Mouse (Mus musculus): Measurements from ENCODE around the gene Abcb10.
"Not testable (repeated sequence)": the region's sequence is repeated elsewhere in the genome, so short reads cannot be mapped to it uniquely, and the experiment has no call there.

The Abcb10 gene

DNA sequence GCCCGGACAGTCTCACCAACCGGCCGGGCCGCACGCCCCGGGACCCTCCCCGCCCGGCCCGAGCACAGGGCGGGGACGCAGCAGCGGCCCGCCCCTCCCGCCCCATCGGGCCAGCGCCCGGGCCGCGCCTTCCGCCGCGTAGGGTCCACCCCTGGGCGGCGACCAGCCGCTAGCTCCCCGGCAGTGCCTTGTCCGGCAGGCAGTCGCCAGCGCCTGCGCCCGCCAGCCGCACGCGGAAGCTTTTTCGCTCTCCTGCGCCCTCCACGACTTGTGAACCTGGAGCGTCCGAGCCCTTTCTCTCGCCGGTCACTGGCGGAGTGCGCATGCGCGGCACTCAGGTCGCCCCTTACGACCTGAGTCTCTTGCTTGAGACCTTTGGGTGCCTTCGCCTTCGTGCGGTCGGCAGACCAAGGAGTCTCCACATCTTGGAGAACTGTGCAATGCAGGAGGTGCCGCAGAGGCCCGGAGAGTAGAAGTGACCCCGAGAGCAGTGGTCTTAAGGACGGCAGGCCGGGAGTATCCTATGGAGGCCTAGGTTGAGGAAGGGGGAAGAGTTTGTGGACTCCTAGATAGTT is at the start of gene Abcb10:
TSS of gene Abcb10 (minus strand) at position 297 of the 575 bp plus-strand sequence.
- peak; percentile 88 for DNase-seq (ENCODE audit: extremely low spot score, low spot score)

DNA sequence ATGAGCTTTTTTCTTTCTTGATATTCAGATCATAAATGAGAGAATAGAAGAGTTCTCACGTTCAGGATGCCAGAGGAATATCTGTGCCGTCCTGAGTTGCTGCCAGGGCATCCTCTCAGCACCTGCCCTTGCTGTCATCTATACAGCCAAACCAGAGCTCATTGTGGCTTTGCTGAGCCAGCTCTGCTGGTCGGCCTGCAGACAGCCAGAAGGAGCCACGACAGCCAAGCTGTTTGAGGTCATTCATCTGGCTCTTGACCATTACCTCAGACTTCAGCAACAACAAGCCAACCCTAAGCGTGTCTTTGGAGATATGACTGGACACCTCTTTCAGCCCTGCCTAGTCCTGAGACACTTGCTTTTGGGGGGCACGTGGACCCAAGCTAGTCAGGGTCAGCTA is 44.9 kb upstream of the Abcb10 start:
- DNase-seq (ENCODE audit: extremely low spot score, low spot score), result no peak

DNA sequence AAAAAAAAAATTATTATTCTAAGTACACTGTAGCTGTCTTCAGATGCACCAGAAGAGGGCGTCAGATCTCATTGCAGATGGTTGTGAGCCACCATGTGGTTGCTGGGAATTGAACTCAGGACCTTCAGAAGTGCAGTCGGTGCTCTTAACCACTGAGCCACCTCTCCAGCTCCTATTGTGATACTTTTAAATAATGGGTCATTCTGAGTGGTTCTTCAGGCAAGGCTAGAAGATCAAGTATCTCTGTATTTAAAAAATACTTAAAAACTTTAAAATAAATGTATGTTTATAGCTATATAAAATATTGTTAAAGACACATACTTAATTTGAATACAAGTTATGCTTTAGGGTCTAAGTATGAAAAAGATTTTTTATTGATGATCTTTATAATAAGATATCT is 43.3 kb upstream of the Abcb10 start:
- not testable (repeated sequence) for DNase-seq (ENCODE audit: extremely low spot score, low spot score)

DNA sequence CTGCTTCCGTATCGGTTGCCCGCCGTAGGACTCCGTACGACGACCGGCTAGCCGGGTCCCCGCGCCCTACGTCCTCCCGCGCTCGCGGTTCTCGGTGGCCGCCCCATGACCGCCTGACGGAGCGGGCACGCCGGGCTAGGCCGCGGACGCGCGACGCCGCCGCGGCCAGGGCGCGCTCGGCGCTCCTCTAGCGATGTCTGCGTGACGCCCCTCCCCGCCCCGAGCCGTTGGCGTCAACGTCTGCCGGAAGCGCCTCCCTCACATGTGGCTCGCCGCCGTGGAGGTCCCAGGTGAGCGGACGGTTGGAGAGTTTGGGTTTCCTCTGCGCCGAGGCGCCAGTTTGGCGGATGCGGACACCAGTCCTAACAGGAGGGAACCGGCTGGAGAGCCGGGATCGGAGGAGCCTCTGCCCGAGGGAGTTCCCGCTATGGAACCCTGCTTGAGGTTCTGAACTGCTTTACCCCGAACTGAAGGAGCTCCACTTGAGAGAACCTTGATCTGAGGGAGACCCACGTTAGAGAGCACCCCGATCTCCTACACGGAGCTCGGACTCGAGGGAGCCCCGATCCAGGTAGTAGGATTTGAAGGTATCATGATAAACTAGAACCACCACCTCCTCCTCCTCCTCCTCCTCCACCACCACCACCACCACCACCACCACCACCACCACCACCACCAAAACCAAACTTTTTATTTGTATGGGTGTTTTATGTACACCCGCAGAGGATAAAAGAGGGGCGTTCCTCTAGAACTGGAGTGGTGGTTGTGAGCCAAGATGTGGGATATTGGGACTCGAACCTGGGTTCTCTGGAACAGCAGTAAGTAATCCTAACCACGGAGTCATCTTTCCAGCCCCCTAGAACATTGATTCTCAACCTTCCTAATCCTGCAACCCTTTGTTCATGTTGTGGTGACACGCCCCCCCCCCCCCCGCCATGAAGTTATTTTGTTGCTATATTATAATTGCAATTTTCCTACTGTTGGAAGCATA is 38.6 kb upstream of the Abcb10 start, which contains the start of the genes Taf5l and Urb2:
TSS of gene Taf5l (minus strand) at position 161 of the 991 bp plus-strand sequence.
TSS of gene Urb2 (plus strand) at position 272 of the 991 bp plus-strand sequence.
- DNase-seq (ENCODE audit: extremely low spot score, low spot score), result peak; percentile 95

DNA sequence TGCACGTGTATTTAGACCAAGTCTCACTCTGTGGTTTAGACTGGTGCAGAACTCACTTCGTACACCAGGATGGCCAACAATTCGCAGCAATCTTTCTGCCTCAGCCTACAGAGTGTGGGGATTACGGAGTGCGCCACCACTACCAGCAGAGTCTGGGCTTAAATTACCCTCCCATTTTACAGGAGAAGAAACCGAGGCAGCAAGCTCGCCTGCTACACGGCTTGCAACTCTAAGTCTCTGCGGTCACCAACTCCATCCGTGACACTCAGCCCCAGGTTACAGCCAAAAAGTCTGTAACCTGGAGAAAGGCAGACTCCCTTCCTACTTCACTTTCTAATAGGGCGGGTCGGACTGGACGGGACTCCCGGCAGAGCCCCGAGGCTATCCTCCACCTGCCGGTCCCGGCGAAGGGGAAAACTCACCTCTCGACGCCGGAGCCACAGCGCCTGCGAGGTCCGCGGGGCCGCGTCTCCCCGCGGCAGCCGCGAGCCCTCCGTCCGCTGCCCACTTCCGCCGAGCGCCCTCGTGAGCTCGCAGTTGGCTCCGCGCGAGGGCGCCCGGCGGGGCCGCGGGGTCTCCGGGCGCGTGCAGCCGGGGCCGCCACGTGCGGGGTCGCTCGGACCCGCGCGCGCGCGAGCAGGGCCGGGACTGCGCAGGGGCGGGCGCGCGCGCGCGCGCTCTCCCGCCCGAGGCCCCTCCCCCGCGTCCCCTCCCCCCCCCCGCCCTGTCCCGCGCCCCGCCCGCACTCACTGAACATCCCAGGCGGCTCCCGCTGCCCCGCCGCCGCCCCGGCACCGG is 37.7 kb upstream of the Abcb10 start:
- DNase-seq (ENCODE audit: extremely low spot score, low spot score), result peak; percentile 76

DNA sequence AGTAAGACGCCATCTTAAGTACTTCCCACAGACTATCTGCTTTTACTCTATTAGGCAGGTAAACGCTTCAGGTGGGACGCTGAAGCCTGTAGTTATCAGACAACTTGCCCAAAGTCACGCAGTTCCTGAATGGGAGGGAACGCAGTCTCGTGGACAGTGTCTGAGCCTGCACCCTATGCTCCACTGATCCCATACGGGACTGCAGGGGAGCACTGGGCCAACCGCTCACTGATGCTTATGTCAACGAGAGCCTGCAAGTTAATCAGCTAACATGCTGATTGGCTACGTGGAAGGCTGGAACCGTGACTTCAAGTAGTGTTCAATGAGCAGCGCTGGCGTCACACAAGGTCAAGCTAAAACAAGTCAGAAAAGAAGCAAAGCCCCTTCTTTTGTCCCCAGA is 36.9 kb upstream of the Abcb10 start:
- peak; percentile 19 for DNase-seq (ENCODE audit: extremely low spot score, low spot score)

DNA sequence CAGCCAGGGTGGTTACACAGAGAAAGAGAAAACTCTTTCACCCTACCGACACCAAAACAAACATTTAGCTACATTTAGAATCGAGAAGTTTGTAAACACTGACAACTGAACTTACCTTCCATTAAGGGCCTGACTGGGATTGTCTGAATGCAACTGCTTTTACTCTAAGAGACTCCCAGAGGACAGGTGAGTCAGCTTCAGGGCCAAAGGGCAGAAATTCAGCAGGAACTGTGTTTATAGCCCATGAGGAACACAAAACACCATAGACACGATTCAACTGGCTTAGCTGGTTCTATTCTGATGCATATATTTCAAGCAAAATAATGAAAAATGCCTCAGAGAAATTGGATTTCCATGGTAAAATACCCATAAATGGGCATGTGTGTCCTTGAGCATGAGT is 31.8 kb upstream of the Abcb10 start:
- DNase-seq (ENCODE audit: extremely low spot score, low spot score), result no peak

DNA sequence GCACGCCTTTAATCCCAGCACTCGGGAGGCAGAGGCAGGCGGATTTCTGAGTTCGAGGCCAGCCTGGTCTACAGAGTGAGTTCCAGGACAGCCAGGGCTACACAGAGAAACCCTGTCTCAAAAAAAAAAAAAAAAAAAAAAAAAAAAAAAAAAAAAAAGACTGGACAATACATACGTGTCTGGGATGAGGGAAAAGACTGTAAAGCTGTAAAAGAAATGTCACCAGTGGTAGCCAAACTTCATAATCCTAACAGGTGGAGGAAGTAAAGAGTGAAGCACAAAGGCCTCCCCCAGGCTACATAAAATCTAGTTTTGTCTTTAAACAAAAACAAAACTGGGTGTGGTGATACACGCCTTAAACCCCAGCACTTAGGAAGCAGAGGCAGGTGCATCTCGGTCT is 31.4 kb upstream of the Abcb10 start:
- not testable (repeated sequence) for DNase-seq (ENCODE audit: extremely low spot score, low spot score)

DNA sequence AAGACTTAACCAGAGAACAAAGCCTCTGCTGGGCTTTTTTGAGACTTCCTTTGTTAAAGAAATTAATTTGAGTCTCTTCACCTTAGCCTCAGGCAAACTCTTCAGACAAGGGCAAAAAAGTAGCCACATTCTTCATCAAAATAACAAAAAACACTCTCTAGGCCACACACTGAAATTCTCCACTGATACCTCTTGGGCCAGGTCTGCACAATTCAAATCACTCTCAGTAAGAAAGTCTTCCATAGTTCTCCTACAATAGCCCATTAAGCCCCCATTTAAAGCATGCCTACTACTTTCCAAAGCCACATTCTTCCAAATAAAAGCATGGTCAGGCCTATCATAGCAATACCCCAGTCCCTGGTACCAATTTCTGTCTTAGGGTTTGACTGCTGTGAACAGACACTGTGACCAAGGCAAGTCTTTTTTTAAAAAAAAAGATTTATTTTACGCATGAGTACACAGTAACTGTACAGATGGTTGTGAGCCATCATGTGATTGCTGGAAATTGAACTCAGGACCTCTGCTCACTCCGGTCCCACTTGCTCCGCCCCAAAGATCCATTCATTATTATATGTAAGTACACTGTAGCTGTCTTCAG is 29.2 kb upstream of the Abcb10 start:
- no peak for DNase-seq (ENCODE audit: extremely low spot score, low spot score)

DNA sequence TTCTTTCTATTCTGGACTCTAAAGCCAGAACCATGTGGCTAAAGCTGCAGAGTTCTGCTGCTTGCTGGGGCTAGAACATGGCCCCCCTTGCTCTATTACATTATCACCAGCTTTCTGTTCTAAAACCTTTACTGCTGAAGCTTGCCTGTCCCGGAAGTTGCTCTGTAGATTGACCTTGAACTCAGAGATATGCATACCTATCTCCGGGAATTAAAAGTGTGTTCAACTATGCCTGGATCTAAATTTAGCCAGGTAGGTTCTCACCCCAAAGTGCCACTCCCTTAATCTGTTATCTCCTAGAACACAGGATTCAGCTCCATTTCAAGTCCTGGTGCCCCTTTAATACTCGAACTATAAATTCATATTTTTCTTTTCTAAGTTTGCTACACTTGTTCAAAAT is 28.7 kb upstream of the Abcb10 start:
- no peak for DNase-seq (ENCODE audit: extremely low spot score, low spot score)

DNA sequence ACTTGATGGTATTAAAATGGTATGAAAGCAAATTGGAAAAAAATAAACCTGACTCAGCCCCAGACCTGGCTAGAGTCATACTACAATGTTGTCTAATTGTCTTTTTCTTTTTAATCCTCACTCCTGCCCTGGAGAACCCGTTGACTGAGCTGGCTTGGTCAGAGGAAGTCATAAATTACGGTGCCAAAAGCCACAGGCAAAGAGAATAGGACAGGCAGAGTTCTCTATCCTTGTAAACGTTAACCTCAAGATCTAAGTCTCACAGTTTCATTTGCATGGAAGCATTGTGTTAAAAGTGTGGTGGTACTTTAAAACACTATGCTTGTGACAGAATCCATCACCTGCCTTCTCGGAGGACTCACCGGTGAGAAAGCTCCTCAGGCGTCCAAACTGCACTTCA is 24.9 kb upstream of the Abcb10 start:
- no peak for DNase-seq (ENCODE audit: extremely low spot score, low spot score)

DNA sequence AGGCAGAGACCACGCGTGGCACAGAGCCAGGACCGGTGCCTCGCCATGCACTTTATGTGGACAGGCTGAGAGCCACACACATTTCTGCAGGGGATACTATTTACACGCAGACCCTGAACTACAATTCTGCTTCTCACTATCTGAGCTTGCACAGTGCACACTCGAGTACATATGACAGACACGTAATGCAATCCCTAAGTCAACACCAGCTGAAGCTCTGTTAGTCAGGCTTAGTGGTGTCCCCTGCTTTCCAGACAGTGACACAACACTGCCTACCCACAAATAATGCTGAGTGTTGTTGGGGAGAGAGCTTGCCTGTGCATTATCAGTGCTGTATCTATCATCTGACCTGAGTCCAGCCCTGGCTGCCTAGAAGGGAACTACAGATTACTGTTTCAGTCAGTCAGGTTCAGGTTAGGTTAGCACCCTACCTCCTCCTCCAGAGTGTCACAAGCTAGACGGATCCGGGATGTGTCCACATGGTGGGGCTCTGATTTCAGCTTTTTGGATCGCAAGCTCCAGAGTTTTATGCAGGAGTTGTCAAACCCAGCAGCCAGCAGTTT is 19.7 kb upstream of the Abcb10 start:
- no peak for DNase-seq (ENCODE audit: extremely low spot score, low spot score)

DNA sequence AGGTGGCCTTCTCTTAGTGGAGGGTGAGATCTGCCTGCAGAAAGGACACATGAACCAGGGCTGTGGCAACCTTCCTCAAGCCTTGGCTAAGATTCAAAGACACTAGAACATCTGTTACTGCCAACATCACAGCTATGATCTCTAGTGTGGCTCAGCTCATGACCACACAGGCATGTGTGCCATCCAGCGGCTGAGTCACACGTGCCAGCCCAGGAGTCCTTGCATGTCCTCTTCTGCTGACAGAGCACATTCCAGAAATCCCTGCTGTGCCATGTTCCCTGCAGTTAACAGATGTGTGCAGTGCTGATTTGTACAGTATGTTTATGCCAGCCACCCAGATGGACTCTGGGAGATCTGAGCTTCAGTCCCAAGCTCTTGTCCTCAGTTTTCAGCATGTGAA is 16.6 kb upstream of the Abcb10 start:
- DNase-seq (ENCODE audit: extremely low spot score, low spot score), result no peak

DNA sequence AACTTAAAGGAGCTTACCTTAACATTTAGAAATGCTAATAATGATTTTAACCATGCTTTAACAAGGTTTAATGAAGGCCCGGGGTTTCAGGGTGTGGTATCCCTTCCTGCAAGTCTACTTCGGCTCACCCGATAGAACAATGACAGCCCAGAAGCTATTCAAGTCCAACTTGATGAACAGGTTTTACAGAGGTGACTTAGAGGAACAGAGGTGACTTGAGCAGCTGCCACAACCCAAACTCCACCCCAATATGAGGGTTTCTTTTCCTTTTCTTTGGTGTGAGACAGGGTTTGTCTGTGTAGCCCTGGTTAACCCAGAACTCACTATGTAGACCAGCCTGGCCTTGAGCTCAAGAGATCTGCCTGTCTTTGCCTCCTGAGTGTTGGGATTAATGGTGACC is 11.1 kb upstream of the Abcb10 start:
- no peak for DNase-seq (ENCODE audit: extremely low spot score, low spot score)

DNA sequence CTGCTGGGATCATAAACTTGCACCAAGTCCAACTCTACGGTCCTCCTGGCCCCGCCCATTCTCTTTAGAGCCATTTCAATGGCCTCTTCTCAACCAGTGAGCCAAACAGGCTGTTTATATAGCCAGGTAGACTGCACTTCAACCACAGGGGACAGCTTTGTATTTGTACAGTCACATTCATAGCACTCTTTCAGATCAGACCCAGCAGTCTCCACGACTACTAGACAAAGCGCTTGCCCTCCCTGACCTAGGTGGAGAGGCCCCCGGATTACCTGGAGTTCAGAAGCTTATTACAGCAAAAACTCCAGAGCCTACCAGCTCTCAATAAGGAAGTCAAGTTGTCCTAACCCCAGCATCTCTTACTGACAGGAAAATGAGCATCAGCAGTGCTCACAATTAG is 10.7 kb upstream of the Abcb10 start:
- no peak for DNase-seq (ENCODE audit: extremely low spot score, low spot score)

DNA sequence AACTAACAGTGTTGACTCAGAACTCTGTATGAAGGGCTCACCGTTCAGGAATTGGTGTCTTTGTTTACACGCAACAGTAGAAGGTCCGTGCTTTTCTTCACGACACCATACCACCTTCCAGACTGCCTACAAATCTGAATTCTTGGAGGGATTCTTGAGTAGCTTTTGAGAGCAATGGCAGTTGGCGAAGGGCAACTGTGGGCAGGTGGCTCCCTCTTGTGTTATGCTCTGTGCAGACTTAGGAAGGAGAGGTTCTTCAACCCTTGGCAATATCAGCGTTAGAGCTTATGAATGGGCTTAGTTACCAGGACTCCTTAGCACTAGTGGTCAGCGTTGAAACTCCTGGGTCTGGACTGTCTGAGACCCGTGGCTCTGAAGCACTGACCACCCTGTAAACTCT is 9.7 kb upstream of the Abcb10 start:
- DNase-seq (ENCODE audit: extremely low spot score, low spot score), result no peak

DNA sequence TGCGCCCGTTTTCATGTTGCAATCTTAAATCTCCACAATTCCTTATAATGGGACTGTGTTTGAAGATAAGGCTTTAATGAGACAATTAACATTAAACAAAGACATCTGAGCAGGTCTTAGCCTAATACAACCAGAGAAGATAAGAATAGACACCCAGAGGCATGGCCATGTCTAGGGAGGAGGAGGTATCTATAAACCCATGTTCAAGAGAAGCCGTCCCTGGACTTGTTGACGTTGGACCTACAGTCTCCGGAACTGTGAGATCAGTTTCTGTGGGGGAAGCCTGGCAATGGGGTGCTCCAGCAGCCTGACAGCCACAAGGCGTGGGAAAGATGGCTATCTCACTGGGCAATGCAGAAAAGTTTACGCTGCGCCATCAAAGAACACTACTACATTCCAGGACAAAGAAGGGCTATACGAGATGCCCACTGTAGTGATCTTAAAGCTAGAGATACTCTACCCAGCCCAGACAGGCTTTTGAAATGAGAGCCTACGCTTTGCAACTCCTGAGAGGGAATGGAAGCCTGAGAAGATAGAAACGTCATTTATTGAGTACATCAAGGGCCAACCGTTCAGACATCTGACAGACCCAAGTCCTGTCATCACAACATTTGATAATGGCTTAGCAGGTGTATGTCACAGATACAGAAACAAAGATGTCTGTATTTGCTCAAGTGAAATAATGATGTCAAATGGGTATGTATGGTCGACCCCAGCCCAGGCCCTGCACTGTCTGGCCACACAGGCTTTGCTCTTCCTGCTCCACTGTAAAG is 7.5 kb upstream of the Abcb10 start:
- DNase-seq (ENCODE audit: extremely low spot score, low spot score), result no peak

DNA sequence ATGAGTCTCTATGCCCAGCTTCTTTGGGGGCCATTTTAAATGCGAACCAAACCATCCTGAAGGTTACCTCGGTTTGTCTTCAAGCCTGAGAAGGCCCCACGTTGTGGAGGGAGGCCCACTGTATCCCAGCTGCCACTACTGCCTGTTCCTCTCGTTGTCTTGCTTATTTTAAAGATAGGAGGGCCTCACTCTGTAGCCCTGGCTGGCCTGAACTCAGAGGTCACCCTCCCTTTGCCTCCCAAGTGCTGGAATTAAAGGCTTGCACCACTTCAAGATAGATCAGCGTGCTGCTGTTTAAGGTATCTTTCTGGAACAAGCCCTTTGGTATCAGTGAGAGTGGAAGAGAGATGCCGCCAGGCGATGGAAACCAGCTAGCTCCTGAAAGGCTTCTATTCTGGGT is 6.2 kb upstream of the Abcb10 start:
- DNase-seq (ENCODE audit: extremely low spot score, low spot score), result no peak

DNA sequence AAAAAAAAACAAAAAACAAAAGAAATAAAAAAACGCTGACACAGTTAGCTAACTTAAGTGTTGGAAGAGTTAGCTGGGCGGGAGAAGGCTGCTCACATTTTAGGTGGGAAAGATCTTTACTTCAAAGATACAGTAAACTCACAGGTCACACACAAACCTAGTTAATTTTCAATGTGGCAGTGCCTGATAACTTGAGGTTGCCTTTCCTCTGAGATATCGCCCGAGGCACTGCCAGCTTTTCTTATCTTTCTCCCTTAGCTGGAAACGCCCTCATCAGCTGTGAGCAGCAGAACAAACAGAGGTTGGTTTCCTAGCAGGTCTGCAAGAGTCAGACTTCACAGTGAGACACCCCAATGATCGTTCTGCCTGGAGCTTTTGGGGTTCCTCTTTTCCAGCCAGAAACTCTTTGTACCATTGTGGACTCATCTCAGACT is 5.7 kb upstream of the Abcb10 start:
- no peak for DNase-seq (ENCODE audit: extremely low spot score, low spot score)

DNA sequence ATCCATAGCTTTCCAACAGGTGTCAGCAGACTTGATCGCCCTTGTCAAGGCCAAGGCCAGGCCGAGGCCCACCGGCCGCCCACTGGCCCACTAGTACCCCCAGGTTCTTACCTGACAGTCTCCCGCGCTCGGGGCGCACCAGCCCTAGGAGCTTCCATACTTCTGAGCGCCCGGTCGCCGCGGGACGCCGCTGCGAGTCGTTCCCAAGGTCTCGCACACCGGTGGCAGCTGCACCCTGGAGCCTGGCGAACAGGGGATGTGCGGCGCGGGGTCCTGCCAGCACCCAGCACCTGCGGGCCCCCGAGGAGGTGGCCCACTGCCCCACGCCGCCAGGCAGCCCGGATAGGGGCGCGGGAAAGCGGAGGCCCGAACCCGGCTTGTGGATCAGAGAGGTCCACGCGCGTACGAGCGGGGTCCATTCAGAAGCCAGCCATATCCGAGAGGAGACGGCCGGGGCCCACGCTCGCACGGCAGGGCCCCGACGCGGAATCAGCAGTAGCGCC is 580 bp downstream of the Abcb10 start:
- DNase-seq (ENCODE audit: extremely low spot score, low spot score), result no peak
